In genomic region chr7:47102970-47103369, GRCm38 (mm10) we compare ENCODE assay signal across 17 mouse cellular contexts. TPM values are rescaled to one million over a fixed set of nuclear protein-coding genes. Genes with fewer than 3 reads are reported as not detected.
"Had no signal": no experiment of that assay in that cellular context is flagged by ENCODE, and none has a peak within 500 bp of the region (broad histone marks: within the 10 kb centered on the region; RNA-seq: fewer than 3 reads in every experiment).

No protein-coding gene starts in this region.

- H3K4me1 ChIP-seq: neural tube, embryonic 13.5 days; neural tube, embryonic 15.5 days; stomach, embryonic 15.5 days had no signal

- H3K9ac ChIP-seq: neural tube, embryonic 13.5 days; neural tube, embryonic 15.5 days; stomach, embryonic 15.5 days had no signal

- DNase-seq: retina, postnatal 1 day; right cerebral cortex, adult 18-20 months; right cerebral cortex, postnatal 14 days; right cerebral cortex, postnatal 25 days; right cerebral cortex, postnatal 4 days; spleen, adult 18-20 months; thymus, adult 18-20 months; thymus, adult 2 months; thymus, postnatal 14 days; thymus, postnatal 25 days; thymus, postnatal 36 days; thymus, postnatal 4 days had no signal

- H3K27ac ChIP-seq: neural tube, embryonic 13.5 days; neural tube, embryonic 15.5 days; stomach, embryonic 15.5 days; stomach, postnatal 0 days had no signal

- H3K27me3 ChIP-seq: neural tube, embryonic 13.5 days; neural tube, embryonic 15.5 days; stomach, embryonic 15.5 days had no signal

- H3K9me3 ChIP-seq: neural tube, embryonic 13.5 days; neural tube, embryonic 15.5 days; stomach, embryonic 15.5 days had no signal

- H3K4me3 ChIP-seq: neural tube, embryonic 13.5 days; neural tube, embryonic 15.5 days; stomach, embryonic 15.5 days had no signal

- H3K36me3 ChIP-seq: stomach, embryonic 15.5 days had no signal

- H3K4me2 ChIP-seq: neural tube, embryonic 13.5 days; neural tube, embryonic 15.5 days; stomach, embryonic 15.5 days had no signal

RNA-seq across cellular contexts. Expression of gene Ptpn5, which starts 30.5 kb away (rescaled TPM):
- total RNA-seq: neutrophil, adult 5-6 weeks had no signal
